Mouse (Mus musculus): ENCODE measurements around the gene Six2. TPM values are rescaled to one million over a fixed set of nuclear protein-coding genes. Genes with fewer than 3 reads are reported as not detected.

Gene Six2
- polyA plus RNA-seq, 1 experiment from 2014 or later = 1.0 TPM

GRCm38 (mm10) chr17:85704369-85705260, 16.5 kb upstream of the Six2 start:
- 0 out of 2 replicates have a peak, but pooled peaks have one; percentile 21 for ATAC-seq (ENCODE audit: low FRiP score)
- H3K4me2 ChIP-seq = no peak overlapping the region
- H3K4me3 ChIP-seq = no peak overlapping the region
- H3K4me1 ChIP-seq (replicated peaks) = 0 out of 2 replicates have a peak, but pooled peaks cover 5% of the 10 kb centered on the region
- H3K36me3 ChIP-seq = no peaks in the 10 kb centered on the region
- H3K27ac ChIP-seq = no peak overlapping the region
- no peaks in the 10 kb centered on the region for H3K9me3 ChIP-seq
- no peak overlapping the region for H3K9ac ChIP-seq
- H3K27me3 ChIP-seq = peaks cover 53% of the 10 kb centered on the region
- WGBS = 61% methylated on average over 12 of the region's 12 CpGs

- no peak overlapping the region for H3K9ac ChIP-seq
- no peaks in the 10 kb centered on the region for H3K9me3 ChIP-seq
- H3K4me3 ChIP-seq = no peak overlapping the region
- 0 out of 2 replicates have a peak, but pooled peaks cover 5% of the 10 kb centered on the region for H3K4me1 ChIP-seq (replicated peaks)
- no peak overlapping the region for H3K4me2 ChIP-seq
- H3K27ac ChIP-seq = no peak overlapping the region
- H3K36me3 ChIP-seq = no peaks in the 10 kb centered on the region
- 87% methylated on average over 4 of the region's 4 CpGs for WGBS
- no peak for ATAC-seq (ENCODE audit: low FRiP score)
- peaks cover 71% of the 10 kb centered on the region for H3K27me3 ChIP-seq
These were observed 12.0 kb upstream of the Six2 start for GRCm38 (mm10) chr17:85700028-85700427.

DNA sequence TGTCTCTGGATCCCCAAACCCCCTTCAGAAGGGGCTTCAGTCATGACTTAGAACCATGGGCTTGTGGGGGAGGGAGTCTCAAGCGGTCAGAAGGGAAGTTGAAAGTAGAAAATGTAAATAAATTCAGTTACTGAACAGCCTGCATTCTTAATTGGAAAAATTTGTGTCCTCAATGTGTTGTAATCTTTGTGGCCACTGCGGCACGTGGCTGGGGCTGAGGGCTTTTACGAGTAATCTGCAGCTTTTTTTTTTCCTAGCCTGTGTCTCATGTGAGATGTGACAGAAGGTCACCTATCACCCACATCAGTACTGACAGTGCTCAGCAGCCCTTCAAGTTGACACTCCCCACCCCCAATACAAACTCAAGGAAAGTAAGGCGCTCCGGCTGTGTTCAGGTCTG, 10.6 kb upstream of the Six2 start:
- no peak overlapping the region for H3K4me2 ChIP-seq
- no peak overlapping the region for H3K27ac ChIP-seq
- no peak overlapping the region for H3K4me3 ChIP-seq
- peaks cover 75% of the 10 kb centered on the region for H3K27me3 ChIP-seq
- H3K9ac ChIP-seq = no peak overlapping the region
- no peaks in the 10 kb centered on the region for H3K4me1 ChIP-seq (replicated peaks)
- H3K9me3 ChIP-seq = peaks cover 5% of the 10 kb centered on the region
- ATAC-seq (ENCODE audit: low FRiP score) = no peak
- H3K36me3 ChIP-seq = no peaks in the 10 kb centered on the region
- 87% methylated on average over 6 of the region's 6 CpGs for WGBS

- Histone ChIP-seq H3K9me3 (peaks cover 5% of the 10 kb centered on the region), H3K4me3 (no peak overlapping the region), H3K9ac (no peak overlapping the region), H3K4me1 (replicated peaks) (no peaks in the 10 kb centered on the region), H3K4me2 (no peak overlapping the region), H3K27me3 (peaks cover 80% of the 10 kb centered on the region), H3K27ac (no peak overlapping the region), H3K36me3 (no peaks in the 10 kb centered on the region)
- WGBS = 86% methylated on average over 1 of the region's 1 CpGs
- ATAC-seq (ENCODE audit: low FRiP score) = no peak
These were observed 9.9 kb upstream of the Six2 start for GRCm38 (mm10) chr17:85697976-85698375.

- Histone ChIP-seq H3K4me2 (no peak overlapping the region), H3K9me3 (peaks cover 5% of the 10 kb centered on the region), H3K36me3 (no peaks in the 10 kb centered on the region), H3K4me3 (no peak overlapping the region), H3K27me3 (peaks cover 94% of the 10 kb centered on the region), H3K27ac (no peak overlapping the region), H3K9ac (no peak overlapping the region), H3K4me1 (replicated peaks) (no peaks in the 10 kb centered on the region)
- ATAC-seq (ENCODE audit: low FRiP score) = no peak
- WGBS = 83% methylated on average over 6 of the region's 6 CpGs
These were observed 6.4 kb upstream of the Six2 start for GRCm38 (mm10) chr17:85694499-85694898.

DNA sequence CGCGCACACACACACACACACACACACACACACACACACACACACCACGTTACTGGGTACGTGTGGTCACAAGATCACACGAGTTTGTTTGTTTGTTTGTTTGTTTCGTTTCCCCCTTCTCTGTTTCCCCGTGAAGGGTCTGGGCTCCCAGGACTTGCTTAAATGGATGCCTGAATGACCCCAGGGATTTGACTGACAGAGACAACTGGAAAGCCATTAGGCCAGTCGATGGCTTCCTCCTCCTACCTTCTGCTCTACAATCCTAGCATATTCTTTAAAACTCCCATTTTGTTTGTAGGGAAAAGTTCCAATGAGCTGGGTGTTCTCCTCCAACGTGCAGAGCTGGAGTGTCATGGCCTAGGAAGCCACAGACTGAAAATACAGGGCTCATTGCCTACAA, 5.0 kb upstream of the Six2 start:
- Histone ChIP-seq H3K27me3 (peaks cover 96% of the 10 kb centered on the region), H3K27ac (no peak overlapping the region), H3K4me1 (replicated peaks) (peaks cover 10% of the 10 kb centered on the region), H3K9me3 (peaks cover 5% of the 10 kb centered on the region), H3K4me3 (no peak overlapping the region), H3K36me3 (no peaks in the 10 kb centered on the region), H3K9ac (no peak overlapping the region), H3K4me2 (no peak overlapping the region)
- WGBS = 3% methylated on average over 9 of the region's 9 CpGs
- ATAC-seq (ENCODE audit: low FRiP score) = no peak

GRCm38 (mm10) chr17:85692594-85692993, 4.5 kb upstream of the Six2 start:
- no peak overlapping the region for H3K27ac ChIP-seq
- no peak overlapping the region for H3K4me3 ChIP-seq
- peaks cover 96% of the 10 kb centered on the region for H3K27me3 ChIP-seq
- ATAC-seq (ENCODE audit: low FRiP score) = no peak
- H3K4me1 ChIP-seq (replicated peaks) = peaks cover 14% of the 10 kb centered on the region
- peaks cover 5% of the 10 kb centered on the region for H3K9me3 ChIP-seq
- H3K9ac ChIP-seq = no peak overlapping the region
- no peak overlapping the region for H3K4me2 ChIP-seq
- H3K36me3 ChIP-seq = no peaks in the 10 kb centered on the region
- WGBS = under 1% methylated on average over 23 of the region's 23 CpGs

DNA sequence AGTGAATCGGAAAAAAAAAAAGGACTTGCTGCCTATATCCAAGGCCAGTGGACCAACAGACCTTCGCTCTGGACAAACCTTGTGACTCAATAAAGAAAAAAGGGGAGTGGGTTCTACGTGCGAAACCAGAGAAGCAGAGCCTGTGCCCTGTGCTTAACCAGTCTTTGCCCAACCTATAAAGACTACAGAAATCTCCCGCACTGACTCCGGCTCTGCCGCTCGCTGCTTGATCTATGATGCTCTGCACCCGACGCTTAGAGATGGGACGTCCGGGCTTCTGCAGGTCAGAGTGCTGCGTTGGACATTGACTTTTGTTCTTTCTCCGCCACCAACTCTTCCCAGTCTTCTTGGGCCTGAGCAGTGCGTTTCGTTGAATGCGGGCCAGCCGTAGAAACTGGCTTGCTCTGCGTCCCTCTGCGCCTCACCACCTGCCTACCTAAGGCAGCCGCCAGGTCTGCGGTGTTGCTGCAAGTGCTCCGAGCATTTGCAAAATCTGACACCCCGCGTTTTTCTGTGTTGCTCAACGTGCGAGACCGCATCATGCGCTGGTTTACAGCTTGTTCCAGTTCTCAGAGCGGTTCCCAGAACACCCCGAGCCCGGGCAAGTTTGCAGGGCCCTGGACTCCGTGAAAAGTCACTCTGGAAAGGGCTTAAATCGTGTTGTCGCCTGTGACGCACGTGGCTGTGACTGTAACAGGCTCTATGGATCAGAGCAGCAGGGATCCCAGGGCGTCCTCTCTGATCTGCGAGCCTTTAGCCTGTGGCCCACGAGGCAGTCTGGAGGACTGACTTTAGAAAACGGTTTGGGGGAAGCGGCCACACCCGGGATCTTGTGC, 3.8 kb upstream of the Six2 start:
- no peak for ATAC-seq (ENCODE audit: low FRiP score)
- no peaks in the 10 kb centered on the region for H3K36me3 ChIP-seq
- H3K27me3 ChIP-seq = peaks cover 99% of the 10 kb centered on the region
- no peak overlapping the region for H3K9ac ChIP-seq
- no peak overlapping the region for H3K4me2 ChIP-seq
- WGBS = 2% methylated on average over 43 of the region's 43 CpGs
- H3K4me1 ChIP-seq (replicated peaks) = peaks cover 19% of the 10 kb centered on the region
- H3K9me3 ChIP-seq = peaks cover 5% of the 10 kb centered on the region
- no peak overlapping the region for H3K27ac ChIP-seq
- no peak overlapping the region for H3K4me3 ChIP-seq

- Histone ChIP-seq H3K27me3 (peaks cover 99% of the 10 kb centered on the region), H3K9me3 (peaks cover 5% of the 10 kb centered on the region), H3K4me3 (no peak overlapping the region), H3K4me2 (no peak overlapping the region), H3K4me1 (replicated peaks) (peaks cover 19% of the 10 kb centered on the region), H3K36me3 (no peaks in the 10 kb centered on the region), H3K27ac (no peak overlapping the region), H3K9ac (no peak overlapping the region)
- no peak for ATAC-seq (ENCODE audit: low FRiP score)
- WGBS = 1% methylated on average over 4 of the region's 4 CpGs
These were observed 2.9 kb upstream of the Six2 start for GRCm38 (mm10) chr17:85690969-85691335.

DNA sequence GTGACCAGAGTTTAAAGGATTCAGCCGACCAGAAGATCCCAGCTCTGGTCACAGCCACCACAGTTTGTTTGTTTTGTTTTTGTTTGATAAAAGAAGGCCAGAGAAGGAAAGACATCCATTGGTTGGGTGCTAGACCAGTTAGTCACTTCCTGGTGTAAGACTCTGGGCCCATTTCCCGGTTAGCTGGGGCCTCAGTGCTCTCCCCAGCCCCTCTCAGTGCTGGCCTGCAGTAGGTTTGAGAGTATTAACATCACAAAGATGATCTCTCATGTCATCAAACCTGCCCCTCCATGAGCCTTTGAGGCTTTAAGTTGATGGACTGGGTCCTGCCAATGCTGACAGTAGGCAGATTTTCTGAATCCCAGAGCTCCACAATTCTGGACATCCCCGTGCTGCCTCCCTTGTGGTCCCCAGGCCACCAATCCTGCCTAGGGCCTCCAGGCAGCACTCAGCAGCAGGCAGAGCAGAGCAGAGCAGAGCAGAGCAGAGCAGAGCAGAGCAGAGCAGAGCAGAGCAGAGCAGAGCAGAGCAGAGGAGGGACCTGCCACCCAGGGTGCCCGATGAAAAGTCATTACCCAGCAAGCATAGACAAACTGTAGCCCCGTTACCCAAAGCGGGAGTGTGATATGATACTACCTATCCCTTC, 2.4 kb upstream of the Six2 start:
- Histone ChIP-seq H3K4me1 (replicated peaks) (peaks cover 19% of the 10 kb centered on the region), H3K9ac (no peak overlapping the region), H3K27me3 (peaks cover 99% of the 10 kb centered on the region), H3K4me3 (no peak overlapping the region), H3K36me3 (no peaks in the 10 kb centered on the region), H3K9me3 (peaks cover 5% of the 10 kb centered on the region), H3K27ac (no peak overlapping the region), H3K4me2 (no peak overlapping the region)
- 2% methylated on average over 6 of the region's 6 CpGs for WGBS
- ATAC-seq (ENCODE audit: low FRiP score) = no peak

DNA sequence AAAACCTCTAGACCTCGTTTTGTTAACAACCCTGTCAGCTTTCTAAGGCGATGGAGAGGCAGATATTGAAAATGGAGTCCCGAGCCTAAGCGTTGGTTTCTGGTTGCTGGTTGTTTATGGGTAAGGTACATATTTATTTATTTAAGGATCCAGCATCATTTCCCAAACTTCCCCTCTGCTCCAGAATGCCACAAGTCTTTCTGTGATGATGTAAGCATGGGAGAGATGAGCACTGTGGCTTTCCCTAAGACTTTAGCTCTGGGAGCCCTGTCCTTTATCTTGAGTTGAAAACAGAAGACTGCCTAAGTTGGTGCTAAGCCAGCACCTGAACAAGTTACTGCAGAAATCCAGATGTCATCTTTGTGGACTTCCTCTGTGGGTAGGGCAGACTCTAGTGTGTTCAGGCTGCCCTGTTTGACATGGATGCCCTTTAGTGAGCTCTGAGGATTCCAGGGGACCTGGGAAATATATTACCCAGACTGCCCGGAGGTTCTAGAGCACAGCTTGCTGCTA, 1.8 kb upstream of the Six2 start:
- peaks cover 100% of the 10 kb centered on the region for H3K27me3 ChIP-seq
- H3K4me3 ChIP-seq = no peak overlapping the region
- no peak overlapping the region for H3K27ac ChIP-seq
- no peak overlapping the region for H3K9ac ChIP-seq
- WGBS = 5% methylated on average over 5 of the region's 5 CpGs
- H3K9me3 ChIP-seq = peaks cover 5% of the 10 kb centered on the region
- H3K4me2 ChIP-seq = peak overlapping the region; percentile 52; the same call in 1 of the 2 replicates
- no peak for ATAC-seq (ENCODE audit: low FRiP score)
- no peaks in the 10 kb centered on the region for H3K36me3 ChIP-seq
- H3K4me1 ChIP-seq (replicated peaks) = peaks cover 19% of the 10 kb centered on the region
